Mouse (Mus musculus) skeletal muscle tissue, adult 2 months (tissue): Measurements from ENCODE around the gene Bcl2a1c.
"Not testable (repeated sequence)": the region's sequence is repeated elsewhere in the genome, so short reads cannot be mapped to it uniquely, and the experiment has no call there.

ENCODE experiments used
- DNase-seq: peaks from one replicate; pipeline ENCODE4 v3.0.0-alpha.2; 2012; ENCODE audit warnings: low read depth, low spot score

The Bcl2a1c gene

GRCm38 (mm10) chr9:114329855-114330254 lies at the start of gene Bcl2a1c:
TSS of gene Bcl2a1c (plus strand) at chr9:114330135.
- DNase-seq: not testable (repeated sequence)

- not testable (repeated sequence) for DNase-seq
Observed at GRCm38 (mm10) chr9:114305957-114306356, 24.0 kb upstream of the Bcl2a1c start.

- DNase-seq: not testable (repeated sequence)
Observed at GRCm38 (mm10) chr9:114311752-114312151, 18.2 kb upstream of the Bcl2a1c start.

- peak; percentile 4 for DNase-seq
Observed at GRCm38 (mm10) chr9:114318021-114318420, 11.9 kb upstream of the Bcl2a1c start.

GRCm38 (mm10) chr9:114326011-114326748 lies 3.8 kb upstream of the Bcl2a1c start:
- no peak for DNase-seq

GRCm38 (mm10) chr9:114328332-114328731 lies 1.6 kb upstream of the Bcl2a1c start:
- DNase-seq: not testable (repeated sequence)

- no peak for DNase-seq
Observed at GRCm38 (mm10) chr9:114367783-114368470, 38.0 kb downstream of the Bcl2a1c start.

- no peak for DNase-seq
Observed at GRCm38 (mm10) chr9:114368471-114368858, 38.5 kb downstream of the Bcl2a1c start.

- not testable (repeated sequence) for DNase-seq
Observed at GRCm38 (mm10) chr9:114369389-114369788, 39.5 kb downstream of the Bcl2a1c start.

GRCm38 (mm10) chr9:114371717-114372116 lies 41.8 kb downstream of the Bcl2a1c start:
- DNase-seq: not testable (repeated sequence)

- DNase-seq: no peak
Observed at GRCm38 (mm10) chr9:114375276-114375962, 45.5 kb downstream of the Bcl2a1c start.

- no peak for DNase-seq
Observed at GRCm38 (mm10) chr9:114377168-114377567, 47.2 kb downstream of the Bcl2a1c start.

GRCm38 (mm10) chr9:114379871-114380270 lies 49.9 kb downstream of the Bcl2a1c start:
- DNase-seq: no peak
